Mouse (Mus musculus): ENCODE results near the gene Supt20. TPM values are rescaled to one million over a fixed set of nuclear protein-coding genes. Genes with fewer than 3 reads are reported as not detected.

Gene Supt20
- polyA plus RNA-seq, 1 experiment from 2014 or later = 97.1 TPM

DNA sequence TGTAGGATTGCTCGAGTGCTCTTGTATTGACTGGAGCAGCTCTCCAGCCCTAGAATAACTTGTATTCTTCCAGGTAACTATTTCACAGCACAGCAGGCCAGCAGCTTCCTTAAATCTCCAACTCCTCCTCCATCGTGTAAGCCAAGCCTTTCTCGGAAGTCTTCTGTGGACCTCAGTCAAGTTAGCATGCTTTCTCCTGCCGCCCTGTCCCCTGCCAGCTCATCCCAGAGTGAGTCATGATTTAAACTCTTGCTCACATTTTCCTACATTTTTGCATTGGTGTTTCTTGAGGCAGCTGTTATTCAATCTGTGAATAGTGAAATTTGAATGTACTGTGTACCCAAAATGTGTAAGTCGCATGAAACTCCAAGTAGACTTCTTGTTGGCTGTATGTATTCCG is 22.9 kb downstream of the Supt20 start:
- no peaks in the 10 kb centered on the region for H3K27me3 ChIP-seq
- H3K9ac ChIP-seq (replicated peaks) = no peak overlapping the region
- WGBS = 97% methylated on average over 6 of the region's 6 CpGs
- H3K4me2 ChIP-seq (replicated peaks) = no peak overlapping the region
- no peaks in the 10 kb centered on the region for H3K4me1 ChIP-seq (replicated peaks)
- H3K27ac ChIP-seq = no peak overlapping the region
- ATAC-seq = no peak
- peaks cover 68% of the 10 kb centered on the region for H3K36me3 ChIP-seq
- no peak overlapping the region for H3K4me3 ChIP-seq (replicated peaks)
- H3K9me3 ChIP-seq = no peaks in the 10 kb centered on the region

- Histone ChIP-seq H3K4me1 (replicated peaks) (no peaks in the 10 kb centered on the region), H3K4me2 (replicated peaks) (no peak overlapping the region), H3K27me3 (no peaks in the 10 kb centered on the region), H3K9ac (replicated peaks) (no peak overlapping the region), H3K27ac (no peak overlapping the region), H3K9me3 (no peaks in the 10 kb centered on the region), H3K36me3 (peaks cover 68% of the 10 kb centered on the region), H3K4me3 (replicated peaks) (no peak overlapping the region)
- ATAC-seq = no peak
- WGBS = 82% methylated on average over 6 of the region's 6 CpGs
These were observed 24.7 kb downstream of the Supt20 start for GRCm38 (mm10) chr3:54717348-54717747.

DNA sequence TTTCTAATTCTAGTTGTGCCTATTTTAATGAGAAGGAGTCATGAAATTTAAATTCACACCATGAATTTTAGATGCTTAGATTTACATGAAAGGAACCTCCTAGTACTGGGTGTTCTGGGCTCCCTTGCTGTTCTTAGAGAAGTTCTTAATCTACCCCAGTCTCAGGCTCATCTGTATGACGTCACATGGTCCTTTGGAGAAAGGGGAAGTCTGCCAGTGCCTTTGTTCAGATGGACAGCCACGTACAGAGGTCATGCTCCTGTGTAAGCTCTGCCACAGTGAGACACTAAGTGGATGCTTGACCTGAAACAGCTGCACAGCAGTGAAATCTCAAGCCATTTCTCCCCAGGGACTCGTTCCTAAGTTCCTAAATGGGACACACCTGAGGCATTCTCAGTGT is 26.3 kb downstream of the Supt20 start:
- peaks cover 68% of the 10 kb centered on the region for H3K36me3 ChIP-seq
- H3K4me1 ChIP-seq (replicated peaks) = no peaks in the 10 kb centered on the region
- H3K4me2 ChIP-seq (replicated peaks) = no peak overlapping the region
- no peak for ATAC-seq
- no peaks in the 10 kb centered on the region for H3K9me3 ChIP-seq
- H3K4me3 ChIP-seq (replicated peaks) = no peak overlapping the region
- WGBS = 51% methylated on average over 3 of the region's 3 CpGs
- no peak overlapping the region for H3K9ac ChIP-seq (replicated peaks)
- H3K27me3 ChIP-seq = no peaks in the 10 kb centered on the region
- H3K27ac ChIP-seq = no peak overlapping the region

DNA sequence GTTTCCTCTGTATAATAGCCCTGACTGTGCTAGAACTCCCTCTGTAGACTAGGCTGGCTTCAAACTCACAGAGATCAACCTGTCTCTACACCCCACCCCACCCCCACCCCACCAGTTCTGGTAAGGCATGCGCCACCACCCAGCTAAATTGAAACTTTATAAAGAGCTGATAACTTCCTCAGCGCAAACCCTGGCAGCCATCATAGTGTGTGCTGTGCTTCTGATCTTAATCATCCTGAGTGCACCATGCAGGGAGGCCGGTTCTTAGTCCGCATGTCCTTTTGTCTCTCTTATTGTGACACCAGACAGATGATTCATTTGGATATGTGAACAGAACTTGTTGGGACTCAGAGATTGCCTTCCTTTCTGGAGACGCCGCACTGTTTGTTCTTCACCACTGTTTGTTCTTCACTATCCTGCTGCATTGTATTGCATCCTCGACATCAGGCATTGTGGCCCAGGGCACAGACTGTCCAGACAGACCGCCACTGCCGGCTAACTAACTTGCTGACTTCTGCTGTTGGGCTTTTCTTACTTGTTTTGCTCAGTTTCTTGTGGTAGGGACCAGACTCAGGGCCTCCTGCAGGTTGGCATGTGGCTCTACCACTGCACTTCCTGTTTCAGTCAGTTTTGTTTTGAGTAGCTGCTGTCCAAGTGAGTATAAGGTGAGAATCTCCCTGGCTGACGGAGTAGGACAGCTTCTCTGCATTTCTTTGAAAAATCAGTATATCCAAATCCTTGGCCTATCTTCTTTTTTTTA is 31.3 kb downstream of the Supt20 start:
- H3K4me1 ChIP-seq (replicated peaks) = no peaks in the 10 kb centered on the region
- peaks cover 59% of the 10 kb centered on the region for H3K36me3 ChIP-seq
- WGBS = 87% methylated on average over 10 of the region's 10 CpGs

GRCm38 (mm10) chr3:54725344-54725743 is 32.7 kb downstream of the Supt20 start:
- Histone ChIP-seq H3K27ac (no peak overlapping the region), H3K4me1 (replicated peaks) (no peaks in the 10 kb centered on the region), H3K9ac (replicated peaks) (no peak overlapping the region), H3K9me3 (no peaks in the 10 kb centered on the region), H3K27me3 (no peaks in the 10 kb centered on the region), H3K4me3 (replicated peaks) (no peak overlapping the region), H3K4me2 (replicated peaks) (no peak overlapping the region), H3K36me3 (peaks cover 70% of the 10 kb centered on the region)
- 97% methylated on average over 2 of the region's 2 CpGs for WGBS
- ATAC-seq = no peak

More for the DNA sequence above, 31.3 kb downstream of the Supt20 start:
- no peak overlapping the region for H3K4me2 ChIP-seq (replicated peaks)
- H3K27me3 ChIP-seq = no peaks in the 10 kb centered on the region
- no peak for ATAC-seq
- no peak overlapping the region for H3K9ac ChIP-seq (replicated peaks)
- H3K27ac ChIP-seq = no peak overlapping the region
- no peak overlapping the region for H3K4me3 ChIP-seq (replicated peaks)
- no peaks in the 10 kb centered on the region for H3K9me3 ChIP-seq

DNA sequence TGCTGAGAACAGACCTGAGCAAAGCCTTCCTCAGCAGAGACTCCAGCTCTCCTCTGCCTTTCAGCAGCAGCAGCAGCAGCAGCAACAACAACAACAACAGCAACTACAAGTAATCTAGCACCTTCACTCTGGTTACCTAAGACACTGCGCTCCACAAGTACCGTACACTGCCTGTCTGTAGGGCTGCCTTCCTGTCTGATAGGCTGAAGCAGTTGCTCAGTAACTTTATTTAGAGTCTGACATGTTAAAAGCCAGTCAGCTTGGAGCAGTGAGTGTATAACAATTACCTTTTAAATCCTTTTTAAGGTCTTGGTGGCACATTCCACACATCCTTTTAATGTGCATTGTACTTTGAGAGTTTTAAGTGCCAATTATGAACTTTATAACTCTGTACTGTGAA is 35.0 kb downstream of the Supt20 start:
- no peaks in the 10 kb centered on the region for H3K4me1 ChIP-seq (replicated peaks)
- H3K36me3 ChIP-seq = peaks cover 69% of the 10 kb centered on the region
- ATAC-seq = no peak
- no peaks in the 10 kb centered on the region for H3K9me3 ChIP-seq
- H3K27me3 ChIP-seq = no peaks in the 10 kb centered on the region
- 97% methylated on average over 2 of the region's 2 CpGs for WGBS
- H3K9ac ChIP-seq (replicated peaks) = no peak overlapping the region
- no peak overlapping the region for H3K4me2 ChIP-seq (replicated peaks)
- no peak overlapping the region for H3K27ac ChIP-seq
- H3K4me3 ChIP-seq (replicated peaks) = no peak overlapping the region

DNA sequence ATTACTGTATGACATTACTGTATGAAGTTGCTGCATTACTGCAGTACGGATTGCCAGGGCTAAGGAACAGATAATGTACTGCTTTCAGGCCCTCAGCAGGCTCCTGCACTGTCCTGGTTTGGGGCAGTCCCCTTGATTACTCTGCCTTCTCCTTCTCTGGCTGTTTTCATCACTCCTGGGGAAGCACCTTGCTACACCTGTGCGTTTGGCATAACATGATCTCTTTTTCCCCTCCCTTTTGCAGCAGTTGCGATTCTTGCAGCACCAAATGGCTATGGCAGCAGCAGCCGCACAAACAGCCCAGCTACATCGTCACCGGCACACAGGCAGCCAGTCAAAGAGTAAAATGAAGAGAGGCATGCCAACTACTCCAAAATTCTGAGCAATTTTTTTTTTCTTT is 35.5 kb downstream of the Supt20 start:
- H3K36me3 ChIP-seq = peaks cover 66% of the 10 kb centered on the region
- H3K9me3 ChIP-seq = no peaks in the 10 kb centered on the region
- no peak overlapping the region for H3K27ac ChIP-seq
- H3K9ac ChIP-seq (replicated peaks) = no peak overlapping the region
- no peaks in the 10 kb centered on the region for H3K4me1 ChIP-seq (replicated peaks)
- H3K4me2 ChIP-seq (replicated peaks) = no peak overlapping the region
- H3K27me3 ChIP-seq = no peaks in the 10 kb centered on the region
- 93% methylated on average over 6 of the region's 6 CpGs for WGBS
- no peak overlapping the region for H3K4me3 ChIP-seq (replicated peaks)
- ATAC-seq = no peak

DNA sequence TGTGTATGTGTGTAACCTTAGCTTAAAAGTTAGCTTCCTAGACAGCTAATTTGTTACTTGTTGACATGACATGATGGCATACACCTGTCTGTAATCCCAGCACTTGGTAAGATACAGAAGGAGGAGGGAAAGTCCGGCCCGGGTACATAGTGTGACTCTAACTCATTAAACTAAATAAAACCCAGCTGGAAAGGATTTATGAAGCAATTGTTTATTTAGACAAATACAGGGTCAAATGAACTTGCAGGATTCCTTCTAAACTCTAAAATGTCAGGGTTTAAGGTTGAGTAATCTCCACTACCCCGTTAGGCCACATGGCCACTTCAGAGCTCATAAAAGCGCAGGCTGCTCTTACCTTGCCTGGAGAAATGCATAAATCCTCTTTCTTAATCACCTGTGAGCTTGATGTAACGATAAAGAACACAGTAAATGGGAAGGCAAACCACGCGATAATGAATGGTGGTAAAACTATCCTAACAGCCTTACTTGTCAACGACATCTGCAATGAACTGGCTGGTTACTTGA is 39.1 kb downstream of the Supt20 start:
- Histone ChIP-seq H3K9ac (replicated peaks) (no peak overlapping the region), H3K36me3 (peaks cover 56% of the 10 kb centered on the region), H3K27ac (no peak overlapping the region), H3K4me2 (replicated peaks) (no peak overlapping the region), H3K4me1 (replicated peaks) (peaks cover 15% of the 10 kb centered on the region), H3K4me3 (replicated peaks) (no peak overlapping the region), H3K9me3 (no peaks in the 10 kb centered on the region), H3K27me3 (no peaks in the 10 kb centered on the region)
- ATAC-seq = no peak
- 94% methylated on average over 8 of the region's 8 CpGs for WGBS

- Histone ChIP-seq H3K27ac (no peak overlapping the region), H3K36me3 (peaks cover 51% of the 10 kb centered on the region), H3K4me1 (replicated peaks) (peaks cover 15% of the 10 kb centered on the region), H3K9ac (replicated peaks) (no peak overlapping the region), H3K4me2 (replicated peaks) (no peak overlapping the region), H3K27me3 (no peaks in the 10 kb centered on the region), H3K4me3 (replicated peaks) (no peak overlapping the region), H3K9me3 (no peaks in the 10 kb centered on the region)
- no peak for ATAC-seq
- 99% methylated on average over 4 of the region's 4 CpGs for WGBS
These were observed 39.8 kb downstream of the Supt20 start for GRCm38 (mm10) chr3:54732371-54732770.

GRCm38 (mm10) chr3:54734411-54735246 is 42.0 kb downstream of the Supt20 start:
- peak overlapping the region; percentile 70 for H3K4me3 ChIP-seq (replicated peaks)
- peak; percentile 96 for ATAC-seq
- H3K36me3 ChIP-seq = peaks cover 44% of the 10 kb centered on the region
- peak overlapping the region; percentile 91 for H3K9ac ChIP-seq (replicated peaks)
- H3K9me3 ChIP-seq = no peaks in the 10 kb centered on the region
- H3K27me3 ChIP-seq = no peaks in the 10 kb centered on the region
- WGBS = under 1% methylated on average over 82 of the region's 84 CpGs
- peak overlapping the region; percentile 94 for H3K4me2 ChIP-seq (replicated peaks)
- peak overlapping the region; percentile 99 for H3K27ac ChIP-seq
- H3K4me1 ChIP-seq (replicated peaks) = peaks cover 15% of the 10 kb centered on the region

GRCm38 (mm10) chr3:54735247-54736046 is 42.8 kb downstream of the Supt20 start, which contains the start of the genes Exosc8 and Alg5:
TSS of gene Exosc8 (minus strand) at chr3:54735393.
TSS of gene Alg5 (plus strand) at chr3:54735539.
- WGBS = under 1% methylated on average over 51 of the region's 65 CpGs
- Histone ChIP-seq H3K9me3 (no peaks in the 10 kb centered on the region), H3K4me2 (replicated peaks) (peak within 1 kb of the TSS; percentile 94), H3K27ac (peak within 1 kb of the TSS; percentile 99), H3K9ac (replicated peaks) (peak within 1 kb of the TSS; percentile 91), H3K4me1 (replicated peaks) (peaks cover 15% of the 10 kb centered on the region), H3K36me3 (peaks cover 39% of the 10 kb centered on the region), H3K27me3 (no peaks in the 10 kb centered on the region), H3K4me3 (replicated peaks) (peak within 1 kb of the TSS; percentile 70)
- peak; percentile 96 for ATAC-seq

All from midbrain, embryonic 13.5 days (tissue).